Mouse (Mus musculus): ENCODE data around the gene Prkci.

The Prkci gene

DNA sequence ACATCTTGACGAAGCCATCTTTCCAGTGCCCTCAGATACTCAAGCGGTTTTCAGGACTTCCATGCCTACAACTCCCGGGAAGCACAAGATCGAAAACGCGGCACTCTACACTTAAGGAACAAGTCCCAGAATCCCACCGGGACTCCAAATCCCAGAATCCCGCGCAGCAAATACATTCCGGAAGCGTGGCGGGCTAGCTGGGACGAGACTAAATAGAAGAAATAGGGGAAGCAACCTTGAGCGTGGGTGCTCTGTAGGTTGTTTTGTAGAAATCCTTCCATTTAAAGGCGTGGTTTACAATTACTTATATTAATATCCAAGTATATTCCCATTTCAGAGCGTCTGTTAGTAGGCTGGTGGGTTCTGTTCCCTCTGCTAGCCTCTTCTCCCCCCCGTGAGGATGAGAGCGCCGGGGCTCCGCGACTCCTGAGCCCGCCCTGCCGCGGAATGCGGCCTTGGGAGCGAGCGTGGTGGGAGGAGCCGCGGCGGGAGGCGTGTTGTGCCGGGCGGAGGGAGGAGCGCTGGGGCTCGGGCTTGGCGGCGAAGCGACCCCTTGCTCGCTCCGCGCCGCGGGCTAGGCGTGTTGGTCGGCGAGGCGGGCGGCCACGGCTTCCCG is at the start of gene Prkci:
TSS of gene Prkci (plus strand) at position 465 of the 616 bp plus-strand sequence.
- DNase-seq (ENCODE audit: low spot score): peak; percentile 95

DNA sequence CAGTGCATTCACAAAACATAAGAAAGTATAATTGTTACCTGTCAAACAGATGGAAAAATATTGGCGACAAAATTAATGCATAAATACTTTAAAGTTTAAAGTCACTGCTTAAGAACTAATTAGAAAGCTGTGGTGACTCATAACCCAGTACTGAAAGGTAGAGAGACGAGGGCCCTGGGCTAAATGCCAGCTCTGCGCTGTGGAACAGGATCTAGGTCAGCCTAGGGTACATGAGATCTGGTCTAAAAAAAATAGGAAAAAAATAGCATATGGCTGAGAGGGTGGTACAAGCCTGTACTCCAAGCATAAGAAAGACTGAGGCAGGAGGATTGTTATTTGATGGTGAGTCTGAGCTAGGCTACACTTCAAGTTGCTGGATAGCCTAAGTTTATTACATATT is 43.9 kb upstream of the Prkci start:
- no peak for DNase-seq (ENCODE audit: low spot score)

DNA sequence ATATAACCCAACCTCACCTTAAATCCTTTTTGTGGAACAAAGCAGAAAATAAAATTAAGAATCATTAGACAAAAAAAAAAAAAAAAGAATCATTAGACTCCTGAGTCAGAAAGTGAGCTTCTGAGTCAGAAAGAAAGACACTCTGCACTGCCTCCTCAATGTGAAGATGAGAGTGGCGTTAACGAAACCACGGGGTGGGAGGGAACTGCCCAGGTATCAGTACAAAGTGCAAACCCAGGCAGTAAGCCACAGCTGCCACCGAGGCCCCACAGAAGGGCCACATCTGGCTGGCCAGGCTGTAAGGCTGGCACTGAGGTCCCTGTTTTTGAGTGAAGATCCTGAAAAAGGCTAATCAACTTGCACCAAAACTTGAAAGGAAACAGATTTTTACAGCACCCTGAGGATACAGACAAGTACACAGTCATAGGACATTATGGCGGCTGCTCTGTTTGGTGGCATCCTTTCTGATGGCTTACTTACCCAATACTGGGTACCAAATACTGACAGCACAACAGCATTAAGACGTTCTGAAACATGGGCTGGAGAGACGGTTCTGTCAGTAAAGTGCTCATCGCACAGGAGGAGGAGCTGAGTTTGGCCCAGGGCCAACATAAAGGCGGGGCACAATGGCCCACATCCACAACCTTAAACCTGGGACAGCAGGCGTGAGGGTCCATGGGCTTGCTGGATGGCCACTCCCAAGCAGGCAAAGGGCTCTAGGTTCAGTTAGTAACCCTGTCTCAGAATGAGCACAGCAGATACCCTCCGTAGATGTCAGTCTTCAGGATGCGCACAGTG is 43.1 kb upstream of the Prkci start:
- DNase-seq (ENCODE audit: low spot score): no peak

DNA sequence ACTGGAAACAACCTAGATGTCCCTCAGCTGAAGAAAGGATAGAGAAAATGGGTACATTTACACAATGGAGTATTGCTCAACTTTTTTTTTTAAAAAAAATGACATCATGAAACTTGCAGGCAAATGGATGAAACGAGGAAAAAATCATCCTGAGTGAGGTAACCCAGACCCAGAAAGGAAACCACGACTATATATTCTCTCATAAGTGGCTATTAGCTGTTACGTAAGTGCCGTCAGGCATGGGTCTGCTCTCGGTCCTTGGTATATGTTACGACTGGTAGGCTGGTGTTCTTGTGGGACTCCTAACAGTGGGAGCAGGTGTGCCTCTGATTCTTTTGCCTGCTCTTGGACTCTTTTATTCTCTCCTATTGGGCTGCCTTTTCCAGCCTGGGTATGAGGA is 39.2 kb upstream of the Prkci start:
- no peak for DNase-seq (ENCODE audit: low spot score)

DNA sequence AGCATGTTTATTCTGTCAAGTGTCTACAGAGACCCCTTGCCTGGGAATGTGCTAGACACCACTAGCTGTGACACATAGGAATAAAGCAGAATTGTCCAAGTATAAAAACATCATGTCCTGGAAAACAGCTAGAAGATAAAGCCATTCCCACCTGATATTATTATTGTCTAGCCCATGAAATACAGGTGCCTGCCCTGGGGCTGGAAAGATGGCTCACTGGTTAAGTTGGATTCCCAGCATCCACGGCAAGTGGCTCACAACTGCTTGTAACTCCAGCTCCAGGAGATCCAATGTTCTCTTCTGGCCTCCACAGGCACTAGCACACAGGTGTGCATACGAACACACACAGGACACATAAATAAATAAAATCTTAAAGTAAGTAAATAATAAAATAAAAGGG is 36.8 kb upstream of the Prkci start:
- no peak for DNase-seq (ENCODE audit: low spot score)

DNA sequence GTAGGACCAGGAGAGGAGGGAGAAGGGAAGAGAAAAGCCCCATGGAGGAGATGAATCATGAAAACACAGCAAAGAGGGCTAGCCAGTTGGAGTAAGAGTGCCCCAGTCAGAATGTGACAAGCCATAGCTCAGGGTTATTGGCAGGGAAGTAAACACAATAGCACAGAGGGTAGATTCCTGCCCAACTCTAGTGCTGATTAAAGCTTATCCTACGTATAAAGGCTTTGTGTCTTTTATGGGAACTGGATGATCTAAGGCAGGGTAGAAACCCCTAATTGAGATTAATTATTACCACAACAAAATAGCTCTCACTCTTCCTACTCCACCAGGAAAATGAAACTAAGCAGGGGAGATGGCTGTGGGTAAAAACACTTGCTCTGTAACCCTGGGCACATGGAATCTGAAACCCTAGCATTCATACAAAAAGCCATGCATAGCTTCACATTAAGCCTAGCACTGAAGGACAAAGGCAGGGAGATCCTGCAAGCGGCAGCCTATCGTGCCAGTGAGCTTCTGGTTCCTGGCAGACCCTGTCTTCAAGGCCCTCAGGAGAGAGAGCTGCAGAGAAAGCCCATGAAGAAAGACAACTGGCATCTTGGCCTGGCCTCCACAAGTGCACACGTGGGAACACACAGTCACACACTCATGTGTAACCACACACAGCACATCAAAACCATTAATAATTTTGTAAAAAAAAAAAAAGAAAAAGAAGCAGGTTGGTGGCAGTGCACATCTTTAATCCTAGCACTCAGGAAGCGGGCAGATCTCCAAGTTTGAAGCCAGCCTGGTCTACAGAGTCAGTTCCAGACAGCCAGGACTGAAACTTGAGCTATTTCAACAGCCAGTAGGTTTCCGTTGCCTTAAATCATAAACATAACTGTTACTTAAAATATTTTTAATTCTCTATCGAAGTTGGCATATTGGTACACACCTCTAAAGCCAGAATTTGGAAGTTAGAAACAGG is 35.4 kb upstream of the Prkci start:
- DNase-seq (ENCODE audit: low spot score): no peak

DNA sequence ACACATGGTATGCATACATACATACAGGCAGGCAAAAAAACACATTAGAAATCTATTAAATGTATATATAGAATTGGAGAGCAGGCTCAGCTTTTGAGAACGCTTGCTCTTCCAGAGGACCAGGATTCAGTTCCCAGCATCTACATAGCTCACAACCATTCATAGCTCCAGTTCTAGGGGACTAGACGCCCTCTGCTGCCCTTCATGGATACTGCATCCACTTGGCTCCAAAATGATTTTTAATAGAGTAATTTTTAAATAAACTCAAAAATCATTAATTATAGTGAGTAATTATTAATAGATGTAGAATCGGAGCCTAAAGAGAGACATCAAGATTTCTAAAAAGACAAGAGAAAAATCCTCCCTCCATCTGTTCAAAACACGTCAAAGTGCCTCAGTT is 32.4 kb upstream of the Prkci start:
- DNase-seq (ENCODE audit: low spot score): no peak

DNA sequence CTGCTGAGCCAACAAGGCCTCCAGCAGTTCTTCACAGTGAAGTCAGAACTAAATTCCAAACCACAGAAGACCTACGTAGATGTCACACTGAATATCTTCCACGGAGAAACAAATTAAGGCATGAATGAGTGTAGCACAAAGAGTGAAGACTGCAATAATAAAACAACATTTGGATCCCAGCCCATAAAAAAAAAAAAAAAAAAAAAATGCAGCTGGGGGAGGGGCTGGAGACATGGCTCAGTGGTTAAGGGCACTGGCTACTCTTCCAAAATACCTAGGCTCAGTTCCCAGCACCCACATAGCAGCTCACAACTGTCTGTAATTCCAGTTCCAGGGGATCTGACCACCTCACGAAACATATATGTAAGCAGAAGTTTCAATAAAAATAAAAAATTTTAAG is 31.3 kb upstream of the Prkci start:
- no peak for DNase-seq (ENCODE audit: low spot score)

DNA sequence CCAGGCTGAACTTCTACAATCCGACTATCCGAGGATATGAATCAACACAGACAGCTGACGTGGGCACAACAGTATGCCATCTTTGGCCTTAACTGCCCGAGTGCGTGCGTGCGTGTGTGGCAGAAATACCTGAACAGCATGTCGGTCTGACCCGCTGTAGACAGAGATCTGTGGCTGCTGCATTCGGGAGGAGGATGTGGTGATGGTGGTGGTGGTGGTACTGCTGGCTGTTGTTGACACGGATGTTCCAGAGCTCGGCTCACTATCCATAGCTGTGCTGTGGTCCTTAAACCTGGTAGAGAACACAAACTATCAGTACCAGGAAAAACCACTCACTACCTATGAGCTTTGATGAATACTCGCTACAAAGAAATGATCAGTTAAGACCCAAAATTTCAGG is 29.9 kb upstream of the Prkci start:
- DNase-seq (ENCODE audit: low spot score): no peak

DNA sequence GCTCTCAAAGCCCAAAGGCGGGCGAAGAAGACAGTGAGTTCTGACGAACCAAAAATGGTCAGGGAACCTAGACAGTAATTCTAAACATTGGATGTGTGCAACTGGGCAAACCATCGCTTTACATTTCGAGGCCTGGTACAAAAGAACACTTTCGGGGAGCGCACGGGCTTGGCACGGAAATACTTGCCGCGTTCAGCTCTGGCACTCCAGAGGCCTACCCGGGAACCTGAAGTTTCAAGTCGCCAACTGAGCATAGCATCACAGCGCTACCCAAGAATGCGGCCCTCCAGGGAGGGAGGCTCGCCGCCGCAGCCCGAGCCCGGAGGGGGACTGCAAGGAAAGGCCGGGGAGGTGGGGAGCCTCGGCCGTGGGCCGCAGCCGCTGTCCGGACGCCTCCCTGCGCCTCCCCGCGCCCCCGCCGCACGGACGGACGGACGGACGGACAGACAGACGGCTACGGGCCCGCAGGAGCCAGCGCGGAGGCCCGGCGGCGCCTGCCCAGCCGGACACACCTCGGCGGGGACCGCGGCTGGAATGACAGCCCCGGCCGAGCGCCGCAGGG is 26.9 kb upstream of the Prkci start:
- peak; percentile 59 for DNase-seq (ENCODE audit: low spot score)

DNA sequence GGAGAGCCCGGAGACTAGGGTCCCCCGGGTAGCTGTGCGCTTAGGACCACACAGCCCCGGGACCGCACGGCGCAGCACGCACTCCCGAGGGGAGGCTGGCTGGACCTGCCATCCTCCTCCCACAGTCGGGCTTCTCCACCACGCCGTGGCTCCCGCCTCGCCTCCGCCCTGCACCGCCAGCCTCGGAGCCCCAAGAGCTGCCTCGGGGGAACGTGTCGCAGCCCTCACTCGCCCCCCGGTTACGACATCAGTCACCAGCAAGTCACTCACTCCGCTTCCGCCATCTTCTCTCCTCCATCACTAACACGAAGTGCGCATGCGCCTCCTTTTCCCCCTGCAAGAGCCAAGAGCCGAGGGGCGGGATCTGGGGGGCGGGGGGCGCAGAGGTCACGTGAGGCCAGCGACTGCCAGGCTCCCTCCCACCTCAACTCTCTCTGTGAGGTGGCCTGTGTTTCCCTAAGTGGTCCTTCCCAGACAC is 26.4 kb upstream of the Prkci start, which contains the start of gene Phc3:
TSS of gene Phc3 (minus strand) at position 312 of the 478 bp plus-strand sequence.
- peak; percentile 90 for DNase-seq (ENCODE audit: low spot score)

DNA sequence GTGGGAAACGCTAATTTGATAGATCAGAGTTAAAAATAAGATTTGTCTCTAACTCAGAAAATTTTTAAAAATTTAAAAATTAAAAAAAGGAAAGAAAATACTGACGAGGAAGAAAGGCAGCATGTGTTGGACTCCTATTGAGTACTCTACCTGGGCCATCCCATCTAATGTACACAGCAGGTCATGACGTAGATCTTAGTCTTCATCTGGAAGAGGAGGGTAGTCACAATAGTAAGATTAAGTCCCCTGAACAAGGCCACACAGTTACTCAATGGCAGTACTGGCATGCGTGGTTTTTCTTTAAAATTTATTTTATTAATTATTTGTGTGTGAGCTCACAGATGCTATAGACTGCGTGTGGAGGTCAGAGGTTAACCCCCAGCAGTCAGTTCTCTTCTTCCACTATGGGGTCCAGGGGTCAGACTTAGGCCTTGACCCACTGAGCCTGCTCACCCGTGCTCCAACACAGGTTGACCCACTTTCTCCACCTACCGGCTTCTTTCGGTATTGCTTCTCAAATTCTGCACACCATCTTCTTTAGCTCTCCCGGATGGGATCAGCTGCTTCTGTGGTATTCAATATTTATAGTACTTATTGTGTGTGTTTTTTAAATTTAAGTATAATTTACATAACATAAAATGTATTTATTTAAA is 20.3 kb upstream of the Prkci start:
- peak; percentile 13 for DNase-seq (ENCODE audit: low spot score)

DNA sequence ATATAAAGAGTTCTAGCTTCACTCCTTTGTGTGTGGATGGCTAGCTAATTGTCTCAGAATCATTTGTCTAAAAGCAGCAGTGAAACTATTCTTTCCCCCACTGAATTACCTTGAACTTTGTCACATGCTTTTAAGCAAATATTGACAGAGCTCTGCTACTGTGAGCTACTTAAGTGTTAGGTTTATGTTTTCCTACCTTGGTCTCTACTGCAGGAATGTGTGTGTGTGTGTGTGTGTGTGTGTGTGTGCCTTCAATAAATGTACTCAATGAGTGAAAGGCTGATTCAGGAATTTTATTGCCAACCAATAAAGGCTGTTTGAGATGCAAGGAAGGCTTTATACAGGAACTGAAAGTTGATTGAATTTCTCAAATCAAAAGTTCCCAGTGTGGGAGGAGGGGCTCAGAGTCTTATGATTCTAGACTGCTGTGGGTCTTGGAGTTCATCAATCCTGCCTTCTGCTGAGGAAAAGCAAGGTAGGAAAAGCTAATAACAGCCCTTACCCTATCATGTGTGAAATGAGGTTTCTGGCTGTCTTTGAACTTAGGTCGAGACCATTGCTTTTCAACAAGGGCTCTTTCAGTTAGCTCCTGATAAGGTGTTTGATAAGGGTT is 18.4 kb upstream of the Prkci start:
- DNase-seq (ENCODE audit: low spot score): no peak

DNA sequence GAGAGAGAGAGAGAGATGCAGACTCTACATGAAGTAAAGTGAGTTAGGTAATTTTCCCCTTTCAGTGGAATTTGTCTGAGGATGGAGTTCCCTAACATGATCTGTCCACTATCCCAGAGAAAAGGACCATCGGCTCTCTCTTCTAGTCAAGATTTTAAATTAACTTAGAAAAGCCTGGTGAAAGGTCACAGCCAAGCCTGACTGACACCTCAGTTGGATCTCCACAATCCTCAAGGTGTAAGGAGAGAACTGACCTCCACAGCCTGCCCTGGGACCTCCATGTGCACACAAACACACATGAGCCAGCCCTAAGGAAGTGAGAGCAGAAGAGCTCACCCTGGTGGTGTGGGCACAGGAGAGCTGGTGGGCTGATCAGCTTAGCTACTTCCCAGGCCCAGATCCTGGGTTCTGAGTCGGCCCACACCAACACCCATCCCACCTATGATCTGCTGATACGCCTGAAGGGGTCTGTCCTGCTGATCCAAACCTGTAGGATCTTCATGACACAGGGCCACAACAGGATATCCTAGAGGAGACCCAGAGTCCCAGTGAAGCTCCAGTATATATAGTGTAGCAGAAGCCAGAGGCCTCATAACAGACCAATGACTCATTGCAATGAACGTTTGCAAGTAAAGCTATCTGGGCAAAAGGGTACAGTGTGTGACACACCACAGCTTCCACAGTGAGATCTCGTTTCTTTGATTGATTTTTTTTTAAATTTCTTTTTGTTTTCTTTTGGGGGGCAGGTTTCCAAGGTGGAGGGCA is 13.7 kb upstream of the Prkci start:
- no peak for DNase-seq (ENCODE audit: low spot score)

DNA sequence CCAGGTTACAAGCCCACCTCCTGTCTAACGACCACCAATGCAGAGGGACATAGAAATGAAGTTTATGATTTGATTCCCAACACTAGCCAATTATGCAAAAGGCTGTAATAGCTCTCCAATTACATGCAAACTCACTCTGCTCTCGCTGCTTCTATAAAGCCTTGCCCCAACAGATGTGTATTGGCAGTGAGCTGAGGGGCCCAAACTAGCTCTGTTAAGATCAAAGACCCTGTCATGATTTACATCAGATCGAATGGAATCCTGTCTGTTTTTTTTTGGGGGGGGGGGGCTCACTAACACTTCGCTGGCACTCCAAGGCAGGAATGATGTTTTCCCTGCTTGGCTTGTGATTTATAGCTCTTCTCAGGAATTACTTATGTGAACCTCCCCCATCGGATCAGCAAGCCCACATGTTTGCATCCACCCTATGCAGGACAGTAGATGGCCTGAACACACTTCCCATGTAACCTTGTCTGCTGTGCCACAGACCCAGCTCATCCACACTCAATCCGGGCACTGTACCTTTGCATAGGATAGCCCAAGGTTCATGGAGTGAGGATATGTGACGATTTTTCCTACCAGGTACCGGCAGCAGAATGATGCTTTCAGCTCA is 12.5 kb upstream of the Prkci start:
- no peak for DNase-seq (ENCODE audit: low spot score)

DNA sequence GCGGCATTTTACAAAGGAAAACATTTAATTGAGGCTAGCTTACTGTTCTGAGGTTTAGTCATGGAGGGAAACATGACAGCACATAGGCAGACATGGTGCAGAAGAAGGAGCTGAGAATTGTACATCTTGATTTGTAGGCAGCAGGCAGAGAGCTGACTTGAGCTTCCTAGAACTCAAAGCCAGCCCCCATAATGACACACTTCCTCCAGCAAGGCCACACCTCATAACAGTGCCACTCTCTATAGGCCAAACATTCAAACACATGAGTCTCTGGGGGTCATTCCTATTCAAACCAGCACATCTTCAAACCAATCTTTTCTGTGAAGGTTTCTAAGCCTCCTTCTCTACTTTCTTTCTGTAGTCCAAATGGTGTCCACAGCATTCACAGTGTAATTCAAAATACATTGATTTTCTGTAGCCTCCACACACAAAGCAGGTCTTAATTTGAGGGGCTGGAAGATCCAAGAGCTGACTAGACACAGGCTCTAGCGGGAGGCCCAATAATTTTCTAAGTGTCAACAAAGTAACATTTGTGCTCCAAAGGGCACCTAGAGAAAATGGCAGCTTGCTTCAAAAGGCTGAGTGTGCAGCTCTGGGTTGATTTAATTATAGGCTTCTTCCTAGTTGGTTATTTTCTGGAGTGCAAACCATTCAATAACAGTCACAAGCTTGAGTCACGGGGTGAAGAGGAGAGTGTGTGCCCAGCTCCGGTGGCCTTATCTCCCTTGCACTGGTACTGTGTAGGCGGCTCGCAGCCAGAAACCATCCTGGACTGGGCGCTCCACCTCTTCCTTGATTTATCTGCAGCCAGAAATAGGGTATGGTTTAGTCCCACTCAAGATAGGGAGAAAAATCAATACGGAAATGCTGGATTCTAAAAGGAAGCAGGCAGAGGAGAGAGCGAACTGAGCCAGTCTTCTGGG is 7.9 kb upstream of the Prkci start:
- no peak for DNase-seq (ENCODE audit: low spot score)

DNA sequence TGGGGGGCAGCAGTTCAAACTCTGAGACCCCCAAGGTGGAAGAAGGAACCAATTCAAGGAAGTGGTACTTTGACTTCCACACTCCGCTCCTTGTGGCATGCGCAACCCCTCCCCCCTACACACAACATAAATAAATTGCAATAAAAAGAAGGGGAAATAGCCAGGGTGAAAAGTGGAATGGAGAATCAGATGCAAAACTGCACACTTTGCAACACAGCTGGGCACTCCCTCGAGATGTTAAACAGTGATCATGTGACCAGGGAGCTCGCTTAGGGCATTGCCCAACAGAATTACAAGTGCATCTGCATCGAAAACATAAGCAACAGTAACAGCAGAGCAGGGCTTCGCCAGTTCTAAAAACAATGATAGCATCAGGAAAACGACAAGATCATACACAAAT is 3.4 kb upstream of the Prkci start:
- no peak for DNase-seq (ENCODE audit: low spot score)

DNA sequence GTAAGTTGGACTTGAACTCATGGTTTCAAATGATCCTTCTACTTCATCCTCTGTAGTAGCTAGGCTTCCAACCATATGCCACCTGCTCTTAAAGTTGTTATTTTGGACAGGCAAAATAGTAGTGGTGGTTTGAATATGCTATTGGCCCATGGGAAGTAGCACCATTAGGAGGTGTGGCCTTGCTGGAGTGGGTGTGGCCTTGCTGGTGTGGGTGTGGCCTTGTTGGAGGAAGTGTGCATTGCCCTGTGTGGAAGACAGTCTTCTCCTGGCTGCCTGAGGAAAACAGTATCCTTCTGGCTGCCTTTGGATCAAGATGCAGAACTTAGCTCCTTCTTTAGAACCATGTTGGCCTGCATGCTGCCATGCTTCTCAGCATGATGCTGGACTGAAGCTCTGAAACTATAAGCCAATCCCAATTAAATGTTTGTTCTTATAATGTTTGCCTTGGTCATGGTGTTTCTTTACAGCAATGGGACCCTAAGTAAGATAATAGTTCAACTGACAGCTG is 2.4 kb upstream of the Prkci start:
- DNase-seq (ENCODE audit: low spot score): no peak

DNA sequence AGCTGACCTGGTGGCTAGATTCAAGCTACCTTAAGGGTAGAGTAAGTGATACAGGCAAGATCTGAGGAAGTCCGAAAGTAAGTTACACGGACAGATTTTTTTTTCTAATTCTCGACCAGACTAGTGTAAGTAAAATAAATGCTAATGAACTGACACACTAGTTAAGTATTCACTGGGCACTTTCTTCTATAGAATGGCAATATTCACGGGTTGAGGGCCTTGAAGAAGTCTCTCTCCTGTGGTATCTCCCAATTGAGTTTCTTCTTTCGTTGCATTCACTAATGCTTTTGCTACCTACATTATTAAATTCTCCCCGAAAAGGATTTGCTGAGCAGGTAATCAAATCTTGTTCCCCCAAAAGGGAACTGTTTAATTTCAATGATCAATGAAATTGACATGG is 688 bp upstream of the Prkci start:
- DNase-seq (ENCODE audit: low spot score): no peak
